Mouse (Mus musculus) intestine, postnatal 0 days (tissue): ENCODE data around the gene Dennd2a. TPM values are rescaled to one million over a fixed set of nuclear protein-coding genes. Genes with fewer than 3 reads are reported as not detected.

ENCODE experiments used
- ATAC-seq: fragments of 200-750 bp; cut with Nextera tagmentation; 2 replicates; pipeline ENCODE4 v1.8.0; 2017; ENCODE audit warnings: mild to moderate bottlenecking, moderate TSS enrichment, moderate library complexity
- H3K27ac ChIP-seq: fragments of 300-500 bp; sonication (generic); 2 replicates; pipeline ENCODE4 v1.5.1; 2014; ENCODE audit warnings: mild to moderate bottlenecking, low read depth, low read length, moderate library complexity
- H3K27me3 ChIP-seq: fragments of 300-500 bp; sonication (generic); replicated peaks from 2 replicates; pipeline ENCODE4 v1.6.1; 2014; ENCODE audit warnings: low read length, mixed read lengths; ENCODE audit not compliant: control insufficient read depth, insufficient read depth
- H3K36me3 ChIP-seq: fragments of 300-500 bp; sonication (generic); 2 replicates; pipeline ENCODE4 v1.6.1; 2014; ENCODE audit warnings: mild to moderate bottlenecking, moderate library complexity; ENCODE audit not compliant: control insufficient read depth, insufficient read depth
- H3K4me1 ChIP-seq: fragments of 300-500 bp; sonication (generic); replicated peaks from 2 replicates; pipeline ENCODE4 v1.6.1; 2014; ENCODE audit warnings: antibody characterized with exemption, low read length, mixed read lengths; ENCODE audit not compliant: control insufficient read depth, insufficient read depth
- H3K4me2 ChIP-seq: fragments of 300-500 bp; sonication (generic); replicated peaks from 2 replicates; pipeline ENCODE4 v1.6.1; 2014; ENCODE audit warnings: low read depth, mild to moderate bottlenecking, moderate library complexity
- H3K4me3 ChIP-seq: fragments of 300-500 bp; sonication (generic); 2 replicates; pipeline ENCODE4 v1.5.1; 2014; ENCODE audit warnings: low read depth, low read length
- H3K9ac ChIP-seq: fragments of 300-500 bp; sonication (generic); 2 replicates; pipeline ENCODE4 v1.6.1; 2014; ENCODE audit warnings: mild to moderate bottlenecking, low read depth, low read length
- H3K9me3 ChIP-seq: fragments of 300-500 bp; sonication (generic); 2 replicates; pipeline ENCODE4 v1.6.1; 2016; ENCODE audit warnings: mixed run types; ENCODE audit not compliant: control insufficient read depth
- CTCF ChIP-seq: sonication (generic); IDR thresholded peaks from 2 replicates; pipeline ENCODE4 v1.5.1; 2016; ENCODE audit warnings: low read depth, mild to moderate bottlenecking, control low read depth, antibody characterized with exemption, moderate library complexity
- WGBS: fragments of 180-500 bp; shearing (Covaris S2); extraction: QIAGEN DNeasy Blood & Tissue Kit; methylation state at CpG from one replicate; pipeline ENCODE4 v1.1.7; 2014; 5-methylcytosine and 5-hydroxymethylcytosine counted together
- polyA plus RNA-seq: library from polyadenylated mRNA; unstranded; fragments of >200 nt; fragmentation: Nextera tagmentation; extraction: Ambion mirVana; gene quantifications from 2 replicates; pipeline ENCODE4 v1.2.1, GENCODE M21; 2015

Gene Dennd2a
- polyA plus RNA-seq, 1 experiment from 2014 or later = 3.8 TPM

- H3K27ac ChIP-seq = no peak overlapping the region
- WGBS = 89% methylated on average over 8 of the region's 8 CpGs
- H3K4me3 ChIP-seq = no peak overlapping the region
- H3K27me3 ChIP-seq = no peaks in the 10 kb centered on the region
- H3K9me3 ChIP-seq = no peaks in the 10 kb centered on the region
- H3K9ac ChIP-seq = no peak overlapping the region
- ATAC-seq = no peak
- no peak overlapping the region for H3K4me2 ChIP-seq
- peaks cover 28% of the 10 kb centered on the region; the same call in 1 of the 2 replicates for H3K36me3 ChIP-seq
- no peak for TF ChIP-seq CTCF
- H3K4me1 ChIP-seq = no peaks in the 10 kb centered on the region
These were observed 69.4 kb downstream of the Dennd2a start for GRCm38 (mm10) chr6:39488292-39488691.

- TF ChIP-seq CTCF = no peak; the same call in 1 of the 2 replicates
- H3K27ac ChIP-seq = no peak overlapping the region; the same call in 1 of the 2 replicates
- H3K9me3 ChIP-seq = no peaks in the 10 kb centered on the region
- ATAC-seq = no peak
- peaks cover 25% of the 10 kb centered on the region; the same call in 1 of the 2 replicates for H3K36me3 ChIP-seq
- H3K4me3 ChIP-seq = no peak overlapping the region
- 95% methylated on average over 4 of the region's 4 CpGs for WGBS
- no peaks in the 10 kb centered on the region for H3K4me1 ChIP-seq
- H3K9ac ChIP-seq = no peak overlapping the region
- H3K27me3 ChIP-seq = no peaks in the 10 kb centered on the region
- no peak overlapping the region for H3K4me2 ChIP-seq
These were observed 74.0 kb downstream of the Dennd2a start for GRCm38 (mm10) chr6:39483656-39484055.

- ATAC-seq = no peak
- H3K36me3 ChIP-seq = peaks cover 8% of the 10 kb centered on the region; the same call in 1 of the 2 replicates
- H3K4me3 ChIP-seq = no peak overlapping the region
- no peak overlapping the region for H3K4me2 ChIP-seq
- H3K27me3 ChIP-seq = no peaks in the 10 kb centered on the region
- H3K27ac ChIP-seq = no peak overlapping the region
- H3K9ac ChIP-seq = no peak overlapping the region
- H3K9me3 ChIP-seq = no peaks in the 10 kb centered on the region
- no peaks in the 10 kb centered on the region for H3K4me1 ChIP-seq
- WGBS = 67% methylated on average over 8 of the region's 8 CpGs
- TF ChIP-seq CTCF = no peak
These were observed 79.0 kb downstream of the Dennd2a start for GRCm38 (mm10) chr6:39478509-39479150.

- Histone ChIP-seq H3K4me1 (no peaks in the 10 kb centered on the region), H3K27ac (no peak overlapping the region), H3K36me3 (no peaks in the 10 kb centered on the region), H3K9me3 (no peaks in the 10 kb centered on the region), H3K27me3 (no peaks in the 10 kb centered on the region), H3K4me3 (no peak overlapping the region), H3K4me2 (no peak overlapping the region), H3K9ac (no peak overlapping the region)
- WGBS = 56% methylated on average over 1 of the region's 1 CpGs
- no peak for ATAC-seq
- no peak for TF ChIP-seq CTCF
These were observed 81.0 kb downstream of the Dennd2a start for GRCm38 (mm10) chr6:39476617-39477016.

GRCm38 (mm10) chr6:39474424-39474823 is 83.2 kb downstream of the Dennd2a start:
- no peak for ATAC-seq
- Histone ChIP-seq H3K27ac (no peak overlapping the region), H3K9me3 (no peaks in the 10 kb centered on the region), H3K4me3 (no peak overlapping the region), H3K4me2 (no peak overlapping the region), H3K36me3 (no peaks in the 10 kb centered on the region), H3K9ac (no peak overlapping the region), H3K27me3 (no peaks in the 10 kb centered on the region), H3K4me1 (no peaks in the 10 kb centered on the region)
- WGBS = 50% methylated on average over 6 of the region's 6 CpGs
- no peak for TF ChIP-seq CTCF

GRCm38 (mm10) chr6:39472837-39473236 is 84.8 kb downstream of the Dennd2a start:
- no peaks in the 10 kb centered on the region for H3K4me1 ChIP-seq
- no peak overlapping the region for H3K27ac ChIP-seq
- no peak overlapping the region for H3K4me3 ChIP-seq
- TF ChIP-seq CTCF = no peak
- H3K27me3 ChIP-seq = no peaks in the 10 kb centered on the region
- no peak overlapping the region for H3K4me2 ChIP-seq
- WGBS = 51% methylated on average over 5 of the region's 5 CpGs
- no peak overlapping the region for H3K9ac ChIP-seq
- no peaks in the 10 kb centered on the region; the same call in 1 of the 2 replicates for H3K36me3 ChIP-seq
- ATAC-seq = no peak
- no peaks in the 10 kb centered on the region for H3K9me3 ChIP-seq

- Histone ChIP-seq H3K9ac (no peak overlapping the region), H3K27me3 (no peaks in the 10 kb centered on the region), H3K27ac (no peak overlapping the region), H3K4me3 (no peak overlapping the region), H3K9me3 (no peaks in the 10 kb centered on the region), H3K4me2 (no peak overlapping the region), H3K36me3 (no peaks in the 10 kb centered on the region; the same call in 1 of the 2 replicates), H3K4me1 (no peaks in the 10 kb centered on the region)
- no peak for TF ChIP-seq CTCF
- WGBS = 58% methylated on average over 4 of the region's 4 CpGs
- no peak for ATAC-seq
These were observed 85.4 kb downstream of the Dennd2a start for GRCm38 (mm10) chr6:39472271-39472670.
